10 mouse cellular contexts compared by ENCODE assay signal in the genomic region with DNA sequence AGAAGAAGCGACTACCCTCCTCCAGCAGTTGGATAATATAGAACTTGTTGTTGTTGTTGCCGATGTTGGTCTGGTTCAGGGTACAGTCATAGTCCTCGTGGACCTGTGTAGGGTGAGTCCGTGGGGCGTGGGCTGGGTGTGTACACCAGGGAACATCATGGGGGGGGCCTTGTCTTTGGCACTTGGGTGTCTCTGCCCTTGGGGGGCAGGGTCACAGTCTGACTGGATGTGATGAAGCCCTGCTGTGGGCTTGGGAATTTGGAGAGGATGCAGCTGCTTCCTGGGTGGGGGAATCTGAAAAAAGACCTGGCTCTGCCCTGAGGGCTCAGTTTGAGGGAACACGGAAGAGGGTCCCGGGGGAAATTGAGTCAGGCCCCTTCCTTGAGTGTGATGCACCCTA. TPM values are rescaled to one million over a fixed set of nuclear protein-coding genes. Genes with fewer than 3 reads are reported as not detected.
DNase-seq lines count a peak whose midpoint lies in the region; ATAC-seq and TF ChIP-seq lines count a peak whose summit lies in the region.
"Had no signal": no experiment of that assay in that cellular context is flagged by ENCODE, and none has a peak within 500 bp of the region (broad histone marks: within the 10 kb centered on the region; RNA-seq: fewer than 3 reads in every experiment).

No protein-coding gene starts in this region.

- peaks cover 2% of the 10 kb centered on the region for H3K27me3 ChIP-seq in megakaryocyte, embryonic 14.5 days (replicated peaks)
- H3K27me3 ChIP-seq in G1E (ENCODE audit: insufficient read depth, low read length): peaks cover 25% of the 10 kb centered on the region
- H3K27me3 ChIP-seq in heart, embryonic 10.5 days (ENCODE audit: insufficient read depth, poor library complexity, severe bottlenecking): peaks cover 11% of the 10 kb centered on the region; the same call in 1 of the 2 replicates

- H3K9me3 ChIP-seq in megakaryocyte, embryonic 14.5 days: no peaks in the 10 kb centered on the region
- H3K9me3 ChIP-seq in G1E (replicated peaks): no peaks in the 10 kb centered on the region
- no peaks in the 10 kb centered on the region for H3K9me3 ChIP-seq in heart, embryonic 10.5 days

- H3K27ac ChIP-seq in heart, embryonic 10.5 days: 0 out of 2 replicates have a peak overlapping the region, but pooled peaks have one; percentile 17

- 71% methylated on average over 7 of the region's 7 CpGs for WGBS in heart, embryonic 10.5 days

- DNase-seq in G1E (ENCODE audit: low spot score): no peak
- peak; percentile 20 for DNase-seq in adrenal gland, postnatal 25 days
- DNase-seq in heart, embryonic 10.5 days (ENCODE audit: low spot score): no peak
- peak; percentile 53 for DNase-seq in lung, postnatal 14 days
- DNase-seq in ovary, postnatal 10 days (ENCODE audit: low spot score): no peak

- ATAC-seq in megakaryocyte, adult 5-6 weeks (ENCODE audit: poor library complexity, severe bottlenecking): no peak
- no peak for ATAC-seq in G1E (ENCODE audit: extremely low read depth, insufficient number of reproducible peaks, low FRiP score, poor library complexity, severe bottlenecking)

- peaks cover 16% of the 10 kb centered on the region for H3K36me3 ChIP-seq in megakaryocyte, embryonic 14.5 days (replicated peaks; ENCODE audit: low read length)
- H3K36me3 ChIP-seq in G1E (replicated peaks): peaks cover 16% of the 10 kb centered on the region
- peaks cover 9% of the 10 kb centered on the region; the same call in 1 of the 2 replicates for H3K36me3 ChIP-seq in heart, embryonic 10.5 days

- H3K4me1 ChIP-seq in megakaryocyte, embryonic 14.5 days: peaks cover 76% of the 10 kb centered on the region
- H3K4me1 ChIP-seq in G1E (ENCODE audit: insufficient read depth, low read depth, low read length): peaks cover 55% of the 10 kb centered on the region
- H3K4me1 ChIP-seq in heart, embryonic 10.5 days: peaks cover 61% of the 10 kb centered on the region

- TF ChIP-seq CTCF in G1E (IDR thresholded peaks at IDR 0.05; ENCODE audit: low read depth, low read length): no peak

- H3K4me3 ChIP-seq in megakaryocyte, embryonic 14.5 days (replicated peaks): peak overlapping the region; percentile 94
- peak overlapping the region; percentile 38; the same call in 1 of the 2 replicates for H3K4me3 ChIP-seq in G1E (ENCODE audit: low read depth, low read length)
- no peak overlapping the region for H3K4me3 ChIP-seq in heart, embryonic 10.5 days

RNA-seq across cellular contexts. Expression of gene Rrp9, which starts 0.7 kb away (rescaled TPM):
- polyA plus RNA-seq in megakaryocyte, embryonic 14.5 days (2012; ENCODE audit: insufficient read depth, low replicate concordance): 198 and 662 TPM in 2 replicates
- 3.6 and 6.3 TPM in 2 replicates for total RNA-seq in megakaryocyte, adult 5-6 weeks (2015)
- 10.0 and 16.0 TPM in 2 replicates for total RNA-seq in megakaryocyte, adult 5-6 weeks (2017)
- total RNA-seq in G1E (2014; fragmentation: Nextera tagmentation) (25.7 and 45.8 TPM in 2 replicates), G1E (2017) (32.6 and 39.2 TPM in 2 replicates)
- 357 and 455 TPM in 2 replicates for polyA plus RNA-seq in G1E (2012)
- total RNA-seq in adrenal gland, postnatal 25 days (2021): 35.9 and 41.5 TPM in 2 replicates
- polyA plus RNA-seq in heart, embryonic 10.5 days (2016; fragmentation: Nextera tagmentation; extraction: Ambion mirVana): 51.3 and 74.6 TPM in 2 replicates

RNA-seq across cellular contexts. Expression of gene Parp3, which starts 1.7 kb away (rescaled TPM):
- 2.6 and 5.6 TPM in 2 replicates for polyA plus RNA-seq in megakaryocyte, embryonic 14.5 days (2012; ENCODE audit: insufficient read depth, low replicate concordance)
- total RNA-seq in megakaryocyte, adult 5-6 weeks (2015): 14.3 and 19.2 TPM in 2 replicates
- 26.7 and 29.7 TPM in 2 replicates for total RNA-seq in megakaryocyte, adult 5-6 weeks (2017)
- total RNA-seq in G1E (2014; fragmentation: Nextera tagmentation) (3.5 TPM in 1 of 2 replicates, not detected in the other), G1E (2017) (2.8 and 3.2 TPM in 2 replicates)
- polyA plus RNA-seq in G1E (2012): 0.48 and 0.85 TPM in 2 replicates
- 37.4 and 38.7 TPM in 2 replicates for total RNA-seq in adrenal gland, postnatal 25 days (2021)
- polyA plus RNA-seq in heart, embryonic 10.5 days (2016; fragmentation: Nextera tagmentation; extraction: Ambion mirVana): 1.4 and 1.7 TPM in 2 replicates

RNA-seq across cellular contexts. Expression of gene Gpr62, which starts 9.3 kb away (rescaled TPM):
- polyA plus RNA-seq in megakaryocyte, embryonic 14.5 days (2012; ENCODE audit: insufficient read depth, low replicate concordance): 0.39 TPM in 1 of 2 replicates, not detected in the other
- total RNA-seq in megakaryocyte, adult 5-6 weeks (2015): not detected in 2 replicates
- total RNA-seq in megakaryocyte, adult 5-6 weeks (2017): not detected in 2 replicates
- total RNA-seq in G1E (2014; fragmentation: Nextera tagmentation) (not detected in 2 replicates), G1E (2017) (not detected in 2 replicates)
- polyA plus RNA-seq in G1E (2012): not detected in 2 replicates
- 0.21 TPM in 1 of 2 replicates, not detected in the other for total RNA-seq in adrenal gland, postnatal 25 days (2021)
- 0.14 and 0.35 TPM in 2 replicates for polyA plus RNA-seq in heart, embryonic 10.5 days (2016; fragmentation: Nextera tagmentation; extraction: Ambion mirVana)

RNA-seq across cellular contexts. Expression of gene Pcbp4, which starts 22.0 kb away (rescaled TPM):
- 33.5 and 43.6 TPM in 2 replicates for polyA plus RNA-seq in megakaryocyte, embryonic 14.5 days (2012; ENCODE audit: insufficient read depth, low replicate concordance)
- 1.5 and 2.9 TPM in 2 replicates for total RNA-seq in megakaryocyte, adult 5-6 weeks (2015)
- 2.4 and 4.0 TPM in 2 replicates for total RNA-seq in megakaryocyte, adult 5-6 weeks (2017)
- 9.2 and 9.9 TPM in 2 replicates for total RNA-seq in G1E (2014; fragmentation: Nextera tagmentation)
- 2.8 and 3.0 TPM in 2 replicates for total RNA-seq in G1E (2017)
- polyA plus RNA-seq in G1E (2012): 18.9 and 22.1 TPM in 2 replicates
- 26.8 and 29.9 TPM in 2 replicates for total RNA-seq in adrenal gland, postnatal 25 days (2021)
- polyA plus RNA-seq in heart, embryonic 10.5 days (2016; fragmentation: Nextera tagmentation; extraction: Ambion mirVana): 135 and 186 TPM in 2 replicates

RNA-seq across cellular contexts. Expression of gene Iqcf1, which starts 24.7 kb away (rescaled TPM):
- polyA plus RNA-seq in megakaryocyte, embryonic 14.5 days (2012; ENCODE audit: insufficient read depth, low replicate concordance): not detected in 2 replicates
- not detected in 2 replicates for total RNA-seq in megakaryocyte, adult 5-6 weeks (2015)
- total RNA-seq in megakaryocyte, adult 5-6 weeks (2017): not detected in 2 replicates
- total RNA-seq in G1E (2014; fragmentation: Nextera tagmentation) (not detected in 2 replicates), G1E (2017) (not detected in 2 replicates)
- polyA plus RNA-seq in G1E (2012): not detected in 2 replicates
- not detected in 2 replicates for total RNA-seq in adrenal gland, postnatal 25 days (2021)
- not detected in 2 replicates for polyA plus RNA-seq in heart, embryonic 10.5 days (2016; fragmentation: Nextera tagmentation; extraction: Ambion mirVana)
- total RNA-seq: left cerebral cortex, postnatal 14 days had no signal
- polyA plus RNA-seq: embryonic facial prominence, embryonic 11.5 days; stomach, embryonic 14.5 days had no signal

Comparison
In these comparisons a context has a peak if more than half of its experiments do, and no peak if none do; other contexts are left out.
1. DNase-seq: peak in adrenal gland, postnatal 25 days (single experiment) and lung, postnatal 14 days (single experiment); none in G1E (single experiment), heart, embryonic 10.5 days (single experiment) and ovary, postnatal 10 days (single experiment).